Mouse (Mus musculus) testis, adult 2 months (tissue): ENCODE data around the gene Gprin1. TPM values are rescaled to one million over a fixed set of nuclear protein-coding genes. Genes with fewer than 3 reads are reported as not detected.

Experiments
- H3K27ac ChIP-seq: fragments of 200-500 bp; 2 replicates; pipeline ENCODE4 v1.5.1; 2012; ENCODE audit warnings: low read depth, low read length; ENCODE audit not compliant: control insufficient read depth, insufficient read depth
- H3K27me3 ChIP-seq: fragments of 200-500 bp; 2 replicates; pipeline ENCODE4 v1.6.1; 2012; ENCODE audit warnings: mild to moderate bottlenecking, low read length, moderate library complexity; ENCODE audit not compliant: control insufficient read depth, insufficient read depth
- H3K36me3 ChIP-seq: fragments of 200-500 bp; 2 replicates; pipeline ENCODE4 v1.6.1; 2012; ENCODE audit warnings: mild to moderate bottlenecking, low read length; ENCODE audit not compliant: control insufficient read depth, insufficient read depth
- H3K4me1 ChIP-seq: fragments of 200-500 bp; 2 replicates; pipeline ENCODE4 v1.6.1; 2012; ENCODE audit warnings: low read length; ENCODE audit not compliant: control insufficient read depth, insufficient read depth
- H3K4me3 ChIP-seq: fragments of 200-500 bp; 2 replicates; pipeline ENCODE4 v1.5.1; 2012; ENCODE audit warnings: low read depth, mild to moderate bottlenecking, low read length, moderate library complexity, mixed read lengths; ENCODE audit not compliant: control insufficient read depth
- CTCF ChIP-seq: fragments of 200-500 bp; IDR thresholded peaks from 2 replicates; pipeline ENCODE4 v1.5.1; 2012; ENCODE audit warnings: low read depth, mild to moderate bottlenecking, inconsistent platforms, low read length, moderate library complexity; ENCODE audit not compliant: control insufficient read depth, insufficient read depth, insufficient replicate concordance
- POLR2A ChIP-seq: fragments of 200-500 bp; IDR thresholded peaks from 2 replicates; pipeline ENCODE4 v1.6.1; 2012; ENCODE audit warnings: low read depth, mild to moderate bottlenecking, inconsistent platforms, low read length, moderate library complexity; ENCODE audit not compliant: control insufficient read depth
- polyA plus RNA-seq: library from polyadenylated mRNA; depleted of rRNA; stranded (reverse); fragments of >200 nt; gene quantifications from 2 replicates; pipeline ENCODE4 v1.2.3, GENCODE M21; 2012

Gene Gprin1
- polyA plus RNA-seq, 1 experiment, result 0.06 TPM

- Histone ChIP-seq H3K27ac (no peak overlapping the region), H3K4me3 (no peak overlapping the region), H3K36me3 (no peaks in the 10 kb centered on the region), H3K4me1 (0 out of 2 replicates have a peak, but pooled peaks cover 2% of the 10 kb centered on the region), H3K27me3 (no peaks in the 10 kb centered on the region)
- TF ChIP-seq POLR2A (no peak), CTCF (no peak)
These were observed 31.4 kb upstream of the Gprin1 start for GRCm38 (mm10) chr13:54781086-54781485.

- no peaks in the 10 kb centered on the region for H3K27me3 ChIP-seq
- TF ChIP-seq POLR2A, result no peak
- TF ChIP-seq CTCF, result no peak
- no peak overlapping the region for H3K27ac ChIP-seq
- no peaks in the 10 kb centered on the region for H3K36me3 ChIP-seq
- H3K4me1 ChIP-seq, result 0 out of 2 replicates have a peak, but pooled peaks cover 2% of the 10 kb centered on the region
- no peak overlapping the region for H3K4me3 ChIP-seq
These were observed 30.9 kb upstream of the Gprin1 start for GRCm38 (mm10) chr13:54780592-54780991.

- H3K36me3 ChIP-seq, result no peaks in the 10 kb centered on the region
- H3K4me1 ChIP-seq, result peaks cover 10% of the 10 kb centered on the region; the same call in 1 of the 2 replicates
- no peaks in the 10 kb centered on the region for H3K27me3 ChIP-seq
- no peak overlapping the region for H3K4me3 ChIP-seq
- TF ChIP-seq POLR2A, result no peak
- no peak for TF ChIP-seq CTCF
- H3K27ac ChIP-seq, result no peak overlapping the region
These were observed 17.3 kb upstream of the Gprin1 start for GRCm38 (mm10) chr13:54767012-54767411.

- Histone ChIP-seq H3K27me3 (no peaks in the 10 kb centered on the region), H3K27ac (no peak within 1 kb of the TSS), H3K4me1 (peaks cover 10% of the 10 kb centered on the region; the same call in 1 of the 2 replicates), H3K36me3 (no peaks in the 10 kb centered on the region), H3K4me3 (peak within 1 kb of the TSS; percentile 39)
- TF ChIP-seq POLR2A (no peak), CTCF (no peak; the same call in 1 of the 2 replicates)
These were observed 16.6 kb upstream of the Gprin1 start, which contains the start of gene Sncb for GRCm38 (mm10) chr13:54766192-54766768. Sncb (minus strand) TSS chr13:54766595.

GRCm38 (mm10) chr13:54765281-54766191, 15.9 kb upstream of the Gprin1 start:
- Histone ChIP-seq H3K36me3 (no peaks in the 10 kb centered on the region), H3K27ac (no peak overlapping the region), H3K4me1 (peaks cover 10% of the 10 kb centered on the region; the same call in 1 of the 2 replicates), H3K27me3 (no peaks in the 10 kb centered on the region), H3K4me3 (peak overlapping the region; percentile 39)
- TF ChIP-seq POLR2A, result no peak
- no peak for TF ChIP-seq CTCF

GRCm38 (mm10) chr13:54760906-54761305, 11.2 kb upstream of the Gprin1 start:
- Histone ChIP-seq H3K4me3 (no peak overlapping the region), H3K4me1 (peaks cover 26% of the 10 kb centered on the region), H3K36me3 (no peaks in the 10 kb centered on the region), H3K27me3 (no peaks in the 10 kb centered on the region), H3K27ac (no peak overlapping the region)
- no peak for TF ChIP-seq CTCF
- TF ChIP-seq POLR2A, result no peak

- H3K27me3 ChIP-seq, result no peaks in the 10 kb centered on the region
- H3K4me1 ChIP-seq, result peaks cover 20% of the 10 kb centered on the region
- TF ChIP-seq CTCF (no peak), POLR2A (no peak)
- H3K4me3 ChIP-seq, result no peak overlapping the region
- no peaks in the 10 kb centered on the region for H3K36me3 ChIP-seq
- H3K27ac ChIP-seq, result no peak overlapping the region
These were observed 10.6 kb upstream of the Gprin1 start for GRCm38 (mm10) chr13:54760164-54760795.
